Mouse (Mus musculus): ENCODE results near the gene Madd. TPM values are rescaled to one million over a fixed set of nuclear protein-coding genes. Genes with fewer than 3 reads are reported as not detected.

Gene Madd
- 3.1 and 4.7 TPM in 2 replicates for polyA plus RNA-seq (2015; fragmentation: Nextera tagmentation; extraction: Ambion mirVana)

DNA sequence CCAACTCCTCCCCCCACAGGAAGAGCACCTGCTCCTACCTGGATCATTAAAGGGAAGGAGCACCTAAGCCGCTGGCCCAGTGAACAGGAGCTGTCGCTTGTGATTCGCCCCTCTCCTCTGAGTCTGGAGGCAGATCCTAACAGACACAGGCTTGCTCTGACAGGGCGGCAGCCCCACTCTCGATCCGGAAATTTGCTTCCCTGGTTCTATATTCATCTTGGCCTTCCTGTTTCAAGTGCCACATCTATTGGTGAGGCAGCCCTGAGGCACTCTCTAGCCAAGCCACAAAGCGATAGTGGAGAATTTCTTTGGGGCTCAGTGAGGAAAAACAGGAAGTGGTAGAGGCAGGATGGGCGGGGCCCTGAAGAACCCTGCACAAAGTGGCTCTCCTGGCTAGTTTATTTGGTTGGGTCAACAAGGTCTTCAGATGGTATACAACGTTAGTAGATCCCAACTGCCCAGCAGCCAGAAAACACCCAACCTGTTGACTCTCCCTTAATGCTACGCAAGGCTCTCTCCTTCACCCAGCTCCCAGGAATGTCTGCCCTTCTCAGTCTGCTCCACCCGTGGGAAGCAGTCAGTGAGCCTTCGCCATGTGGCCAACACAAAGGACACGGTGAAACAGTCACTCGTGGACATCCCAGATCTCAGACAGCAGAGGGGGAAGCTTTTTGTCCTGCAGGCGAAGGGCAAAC is at the start of gene Madd:
TSS of gene Madd (minus strand) at position 127 of the 695 bp plus-strand sequence.
- TF ChIP-seq CTCF (IDR thresholded peaks at IDR 0.05; ENCODE audit: low read depth) = no peak
- H3K4me2 ChIP-seq (replicated peaks; ENCODE audit: low read depth) = peak within 1 kb of the TSS; percentile 98
- H3K27ac ChIP-seq (ENCODE audit: low read depth, low read length) = peak within 1 kb of the TSS; percentile 64; the same call in 1 of the 2 replicates
- peak within 1 kb of the TSS; percentile 93 for H3K4me3 ChIP-seq (ENCODE audit: low read depth, low read length)
- peak within 1 kb of the TSS; percentile 73 for H3K9ac ChIP-seq (ENCODE audit: low read depth, low read length)
- H3K27me3 ChIP-seq (replicated peaks; ENCODE audit: control insufficient read depth, insufficient read depth, low read length) = no peaks in the 10 kb centered on the region
- no peaks in the 10 kb centered on the region for H3K9me3 ChIP-seq (ENCODE audit: control insufficient read depth)
- H3K4me1 ChIP-seq (replicated peaks; ENCODE audit: control insufficient read depth, insufficient read depth, low read length) = no peaks in the 10 kb centered on the region; the same call in 1 of the 2 replicates
- H3K36me3 ChIP-seq (ENCODE audit: control insufficient read depth, insufficient read depth) = no peaks in the 10 kb centered on the region; the same call in 1 of the 2 replicates
- WGBS = 62% methylated on average over 15 of the region's 15 CpGs
- peak; percentile 44; the same call in 1 of the 2 replicates for ATAC-seq

DNA sequence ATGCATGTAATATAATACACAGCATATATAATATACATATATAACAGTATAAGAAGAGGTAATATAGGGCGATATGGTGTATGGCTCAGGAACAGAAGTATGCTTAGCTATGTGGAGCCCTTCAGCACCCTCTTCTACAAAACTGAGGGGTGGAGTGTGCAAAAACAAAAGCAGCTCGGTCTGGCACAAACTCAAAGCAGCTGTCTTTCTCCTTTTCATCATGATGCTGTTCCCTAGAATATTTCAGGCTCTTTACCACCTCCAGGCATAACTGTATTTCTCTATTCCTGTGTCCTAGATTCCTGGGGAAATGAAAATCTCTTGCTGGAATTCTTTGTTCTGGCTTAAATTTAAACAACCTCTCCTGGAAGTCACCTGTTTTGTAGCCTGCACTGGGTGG is 46.1 kb upstream of the Madd start:
- no peak for TF ChIP-seq CTCF (IDR thresholded peaks at IDR 0.05; ENCODE audit: low read depth)
- no peaks in the 10 kb centered on the region for H3K27me3 ChIP-seq (replicated peaks; ENCODE audit: control insufficient read depth, insufficient read depth, low read length)
- 89% methylated on average over 2 of the region's 2 CpGs for WGBS
- H3K4me1 ChIP-seq (replicated peaks; ENCODE audit: control insufficient read depth, insufficient read depth, low read length) = no peaks in the 10 kb centered on the region
- H3K9ac ChIP-seq (ENCODE audit: low read depth, low read length) = no peak overlapping the region
- peaks cover 6% of the 10 kb centered on the region; the same call in 1 of the 2 replicates for H3K36me3 ChIP-seq (ENCODE audit: control insufficient read depth, insufficient read depth)
- no peak for ATAC-seq
- no peak overlapping the region for H3K4me3 ChIP-seq (ENCODE audit: low read depth, low read length)
- H3K4me2 ChIP-seq (replicated peaks; ENCODE audit: low read depth) = no peak overlapping the region
- no peaks in the 10 kb centered on the region for H3K9me3 ChIP-seq (ENCODE audit: control insufficient read depth)
- no peak overlapping the region for H3K27ac ChIP-seq (ENCODE audit: low read depth, low read length)

DNA sequence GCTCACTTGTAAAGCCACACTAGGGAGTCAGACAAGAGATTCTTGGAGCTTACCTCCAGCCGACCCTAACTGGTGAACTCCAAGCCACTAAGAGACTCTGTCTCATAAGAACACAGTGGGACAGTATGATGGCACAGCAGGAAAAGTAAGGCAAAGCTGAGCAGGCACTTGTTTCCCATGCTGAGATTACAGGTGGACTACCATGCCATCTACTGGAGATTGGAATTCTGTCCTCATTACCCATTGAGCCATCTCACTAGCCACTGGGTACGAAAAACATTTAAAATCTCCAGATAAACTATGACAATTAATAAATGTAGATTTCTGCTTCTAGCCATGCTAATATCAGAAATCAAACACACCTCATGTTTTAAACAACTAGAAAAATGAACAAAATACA is 40.0 kb upstream of the Madd start:
- WGBS = 87% methylated on average over 2 of the region's 2 CpGs
- H3K4me3 ChIP-seq (ENCODE audit: low read depth, low read length) = no peak overlapping the region

DNA sequence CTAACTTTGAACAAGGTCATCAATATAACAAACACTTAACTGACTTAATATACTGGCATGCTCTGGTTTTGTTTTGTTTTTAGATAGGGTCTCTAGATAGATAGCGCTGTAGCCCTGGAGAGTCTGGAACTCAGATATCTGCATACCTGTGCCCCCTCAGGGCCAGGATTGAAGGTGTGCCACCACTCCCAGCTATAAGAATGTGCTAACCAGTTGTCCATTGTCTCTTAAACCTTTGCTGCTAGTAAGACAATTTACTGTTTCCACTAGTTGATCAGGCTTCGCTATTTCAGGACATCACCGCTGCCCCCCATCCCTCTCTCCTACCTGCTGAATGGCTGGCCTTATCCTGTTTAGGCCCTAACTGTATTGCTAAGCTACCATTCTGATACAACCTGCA is 36.9 kb upstream of the Madd start:
- Histone ChIP-seq H3K36me3 (ENCODE audit: control insufficient read depth, insufficient read depth) (peaks cover 12% of the 10 kb centered on the region; the same call in 1 of the 2 replicates), H3K9me3 (ENCODE audit: control insufficient read depth) (no peaks in the 10 kb centered on the region), H3K9ac (ENCODE audit: low read depth, low read length) (no peak overlapping the region), H3K4me3 (ENCODE audit: low read depth, low read length) (no peak overlapping the region), H3K27me3 (replicated peaks; ENCODE audit: control insufficient read depth, insufficient read depth, low read length) (no peaks in the 10 kb centered on the region), H3K27ac (ENCODE audit: low read depth, low read length) (no peak overlapping the region), H3K4me1 (replicated peaks; ENCODE audit: control insufficient read depth, insufficient read depth, low read length) (no peaks in the 10 kb centered on the region), H3K4me2 (replicated peaks; ENCODE audit: low read depth) (no peak overlapping the region)
- WGBS = 93% methylated on average over 3 of the region's 3 CpGs
- TF ChIP-seq CTCF (IDR thresholded peaks at IDR 0.05; ENCODE audit: low read depth) = no peak
- no peak for ATAC-seq

More for the DNA sequence above, 40.0 kb upstream of the Madd start:
- H3K9ac ChIP-seq (ENCODE audit: low read depth, low read length) = no peak overlapping the region
- TF ChIP-seq CTCF (IDR thresholded peaks at IDR 0.05; ENCODE audit: low read depth) = peak; percentile 51
- H3K9me3 ChIP-seq (ENCODE audit: control insufficient read depth) = no peaks in the 10 kb centered on the region
- H3K4me1 ChIP-seq (replicated peaks; ENCODE audit: control insufficient read depth, insufficient read depth, low read length) = no peaks in the 10 kb centered on the region
- H3K4me2 ChIP-seq (replicated peaks; ENCODE audit: low read depth) = no peak overlapping the region
- H3K27ac ChIP-seq (ENCODE audit: low read depth, low read length) = no peak overlapping the region
- H3K36me3 ChIP-seq (ENCODE audit: control insufficient read depth, insufficient read depth) = no peaks in the 10 kb centered on the region
- H3K27me3 ChIP-seq (replicated peaks; ENCODE audit: control insufficient read depth, insufficient read depth, low read length) = no peaks in the 10 kb centered on the region
- no peak for ATAC-seq

DNA sequence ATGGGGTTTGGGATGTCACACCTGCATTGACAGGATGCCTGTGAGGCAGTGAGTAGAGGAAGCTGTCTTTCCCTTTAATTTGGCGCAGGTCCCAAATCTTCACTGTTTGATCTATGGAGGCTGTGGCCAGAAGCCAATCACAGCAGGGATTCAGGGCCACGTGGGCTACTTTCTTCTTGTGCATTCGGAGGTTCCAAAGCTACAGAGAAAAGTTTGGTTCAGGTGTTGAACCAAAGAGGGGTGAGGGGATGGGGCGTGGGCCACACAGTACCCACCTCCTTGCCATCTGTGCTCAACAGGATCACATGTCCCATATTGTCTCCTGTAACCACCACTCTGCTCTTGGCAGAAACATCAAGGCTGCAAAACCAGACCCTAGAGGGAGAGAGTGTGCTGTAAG is 33.4 kb upstream of the Madd start:
- H3K27ac ChIP-seq (ENCODE audit: low read depth, low read length) = no peak overlapping the region
- peaks cover 24% of the 10 kb centered on the region for H3K36me3 ChIP-seq (ENCODE audit: control insufficient read depth, insufficient read depth)
- no peak for TF ChIP-seq CTCF (IDR thresholded peaks at IDR 0.05; ENCODE audit: low read depth)
- H3K4me1 ChIP-seq (replicated peaks; ENCODE audit: control insufficient read depth, insufficient read depth, low read length) = no peaks in the 10 kb centered on the region
- no peaks in the 10 kb centered on the region for H3K9me3 ChIP-seq (ENCODE audit: control insufficient read depth)
- WGBS = 73% methylated on average over 4 of the region's 4 CpGs
- ATAC-seq = no peak
- H3K4me3 ChIP-seq (ENCODE audit: low read depth, low read length) = no peak overlapping the region
- H3K4me2 ChIP-seq (replicated peaks; ENCODE audit: low read depth) = no peak overlapping the region
- H3K27me3 ChIP-seq (replicated peaks; ENCODE audit: control insufficient read depth, insufficient read depth, low read length) = no peaks in the 10 kb centered on the region
- H3K9ac ChIP-seq (ENCODE audit: low read depth, low read length) = no peak overlapping the region

DNA sequence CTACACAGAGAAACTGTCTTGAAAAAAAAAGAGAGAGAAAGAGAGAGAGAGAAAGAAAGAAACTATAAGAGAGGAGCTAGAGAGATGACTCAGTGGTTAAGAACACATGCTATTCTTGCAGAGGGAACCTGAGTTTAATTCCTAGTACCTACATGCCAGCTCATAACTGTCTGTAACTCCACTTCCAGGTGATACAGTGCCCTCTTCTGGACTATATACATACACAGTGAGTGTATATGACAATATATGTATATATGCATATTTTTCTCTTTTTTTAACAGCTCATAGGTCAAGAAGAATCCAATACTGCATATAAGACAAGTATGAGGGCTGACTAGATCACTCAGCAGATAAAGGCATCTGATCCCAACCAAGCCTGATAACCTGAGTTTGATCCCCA is 29.7 kb upstream of the Madd start:
- peaks cover 58% of the 10 kb centered on the region for H3K36me3 ChIP-seq (ENCODE audit: control insufficient read depth, insufficient read depth)

More for the DNA sequence above, 29.7 kb upstream of the Madd start:
- no peak overlapping the region for H3K9ac ChIP-seq (ENCODE audit: low read depth, low read length)
- H3K4me2 ChIP-seq (replicated peaks; ENCODE audit: low read depth) = no peak overlapping the region
- TF ChIP-seq CTCF (IDR thresholded peaks at IDR 0.05; ENCODE audit: low read depth) = peak; percentile 50
- H3K27me3 ChIP-seq (replicated peaks; ENCODE audit: control insufficient read depth, insufficient read depth, low read length) = no peaks in the 10 kb centered on the region
- no peak for ATAC-seq
- H3K4me1 ChIP-seq (replicated peaks; ENCODE audit: control insufficient read depth, insufficient read depth, low read length) = no peaks in the 10 kb centered on the region
- no peak overlapping the region for H3K4me3 ChIP-seq (ENCODE audit: low read depth, low read length)
- no peak overlapping the region for H3K27ac ChIP-seq (ENCODE audit: low read depth, low read length)
- no peaks in the 10 kb centered on the region for H3K9me3 ChIP-seq (ENCODE audit: control insufficient read depth)

All from intestine, postnatal 0 days (tissue).